Mouse (Mus musculus) heart, adult 2 months (tissue): ENCODE measurements around the gene Fam50b. TPM values are rescaled to one million over a fixed set of nuclear protein-coding genes. Genes with fewer than 3 reads are reported as not detected.
A peak's percentile ranks its signal among the peaks of the same experiment; 100 is the strongest.

Experiments
- DNase-seq, 2 experiments: peaks; one replicate each; pipeline ENCODE4 v3.0.0; 2021
- H3K27ac ChIP-seq: fragments of 200-600 bp; 2 replicates; pipeline ENCODE4 v1.8.1; 2022
- H3K27me3 ChIP-seq: fragments of 200-500 bp; 2 replicates; pipeline ENCODE4 v1.6.1; 2012; ENCODE audit warnings: mild to moderate bottlenecking, low read length, inconsistent platforms, mixed read lengths; ENCODE audit not compliant: control insufficient read depth, insufficient read depth
- H3K36me3 ChIP-seq: fragments of 200-500 bp; 2 replicates; pipeline ENCODE4 v1.6.1; 2012; ENCODE audit warnings: low read length, inconsistent platforms; ENCODE audit not compliant: control insufficient read depth, insufficient read depth
- H3K4me1 ChIP-seq: fragments of 200-500 bp; 2 replicates; pipeline ENCODE4 v1.6.1; 2011; ENCODE audit warnings: low read length; ENCODE audit not compliant: control insufficient read depth, insufficient read depth
- H3K4me3 ChIP-seq: fragments of 200-600 bp; 2 replicates; pipeline ENCODE4 v1.8.1; 2022
- H3K79me2 ChIP-seq: fragments of 200-500 bp; replicated peaks from 2 replicates; pipeline ENCODE4 v1.6.1; 2012; ENCODE audit warnings: mild to moderate bottlenecking, inconsistent platforms, low read length, moderate library complexity, mixed read lengths; ENCODE audit not compliant: control insufficient read depth, insufficient read depth
- H3K9ac ChIP-seq: fragments of 200-500 bp; 2 replicates; pipeline ENCODE4 v1.6.1; 2012; ENCODE audit warnings: low read depth, mild to moderate bottlenecking, control low read depth, inconsistent platforms, low read length, mixed read lengths
- CTCF ChIP-seq: fragments of 200-600 bp; IDR thresholded peaks from 2 replicates; pipeline ENCODE4 v1.8.1; 2022; ENCODE audit warnings: antibody characterized with exemption, mild to moderate bottlenecking, moderate library complexity
- EP300 ChIP-seq: fragments of 200-500 bp; IDR thresholded peaks from 2 replicates; pipeline ENCODE4 v1.6.1; 2011; ENCODE audit warnings: low read depth, low read length, control low read depth; ENCODE audit not compliant: insufficient read depth
- POLR2A ChIP-seq: fragments of 200-500 bp; IDR thresholded peaks from 2 replicates; pipeline ENCODE4 v1.6.1; 2011; ENCODE audit warnings: mild to moderate bottlenecking, low read depth, low read length, control low read depth; ENCODE audit not compliant: insufficient read depth
- WGBS: fragments of 180-500 bp; shearing (Covaris S2); methylation state at CpG from one replicate; pipeline ENCODE4 v1.1.7; 2018; 5-methylcytosine and 5-hydroxymethylcytosine counted together
- intact Hi-C: fragments of 180-260 bp; cut with DNase I; formaldehyde crosslinking; loops from one replicate; pipeline ENCODE4 v1.15.1; 2025
- polyA plus RNA-seq: library from polyadenylated mRNA; depleted of rRNA; stranded (reverse); fragments of >200 nt; gene quantifications from 2 replicates; pipeline ENCODE4 v1.2.3, GENCODE M21; 2012
- total RNA-seq, 2 experiments: library from RNA; stranded (reverse); gene quantifications; 2 replicates each; pipeline ENCODE4 v1.2.3; 2021

The Fam50b gene
- total and polyA plus RNA-seq, 3 experiments: not detected

GRCm38 (mm10) chr13:34700630-34701029 is 34.0 kb upstream of the Fam50b start:
- no peaks in the 10 kb centered on the region for H3K4me1 ChIP-seq
- no peaks in the 10 kb centered on the region for H3K27me3 ChIP-seq
- TF ChIP-seq POLR2A: no peak
- no peak for TF ChIP-seq EP300
- TF ChIP-seq CTCF: no peak
- H3K9ac ChIP-seq: no peak overlapping the region
- H3K27ac ChIP-seq: no peak overlapping the region
- DNase-seq: no peak
- 59% methylated on average over 1 of the region's 1 CpGs for WGBS
- no peaks in the 10 kb centered on the region for H3K36me3 ChIP-seq
- intact Hi-C loops: no loop called here
- no peaks in the 10 kb centered on the region for H3K79me2 ChIP-seq
- no peak overlapping the region for H3K4me3 ChIP-seq

- DNase-seq: no peak
- no peak overlapping the region for H3K9ac ChIP-seq
- no peak overlapping the region for H3K27ac ChIP-seq
- intact Hi-C loops: no loop called here
- 45% methylated on average over 2 of the region's 2 CpGs for WGBS
- TF ChIP-seq CTCF (no peak), EP300 (no peak)
- H3K4me1 ChIP-seq: no peaks in the 10 kb centered on the region
- H3K36me3 ChIP-seq: no peaks in the 10 kb centered on the region
- H3K4me3 ChIP-seq: no peak overlapping the region
- no peaks in the 10 kb centered on the region for H3K79me2 ChIP-seq
- no peaks in the 10 kb centered on the region for H3K27me3 ChIP-seq
These were observed 31.3 kb upstream of the Fam50b start for GRCm38 (mm10) chr13:34703301-34703700.

GRCm38 (mm10) chr13:34703795-34704194 is 30.9 kb upstream of the Fam50b start:
- intact Hi-C loops: no loop called here
- no peaks in the 10 kb centered on the region for H3K79me2 ChIP-seq
- TF ChIP-seq POLR2A (no peak), CTCF (no peak), EP300 (no peak)
- no peaks in the 10 kb centered on the region for H3K36me3 ChIP-seq
- no peak overlapping the region for H3K4me3 ChIP-seq
- WGBS: 73% methylated on average over 1 of the region's 1 CpGs
- H3K27ac ChIP-seq: no peak overlapping the region
- H3K27me3 ChIP-seq: no peaks in the 10 kb centered on the region
- no peaks in the 10 kb centered on the region; the same call in 1 of the 2 replicates for H3K4me1 ChIP-seq
- DNase-seq: no peak
- no peak overlapping the region for H3K9ac ChIP-seq

GRCm38 (mm10) chr13:34704835-34705234 is 29.8 kb upstream of the Fam50b start:
- intact Hi-C loops: loop anchor here (5.0 kb wide), 1 partner anchor 53 kb away; the partner anchor contains the start of gene Pxdc1
- H3K27ac ChIP-seq: no peak overlapping the region
- H3K27me3 ChIP-seq: no peaks in the 10 kb centered on the region
- peaks cover 4% of the 10 kb centered on the region for H3K4me1 ChIP-seq
- no peak overlapping the region for H3K9ac ChIP-seq
- H3K4me3 ChIP-seq: no peak overlapping the region
- TF ChIP-seq CTCF (no peak), POLR2A (no peak), EP300 (no peak)
- no peaks in the 10 kb centered on the region for H3K36me3 ChIP-seq
- no peak for DNase-seq
- WGBS: 90% methylated on average over 3 of the region's 3 CpGs
- no peaks in the 10 kb centered on the region for H3K79me2 ChIP-seq

- WGBS: 17% methylated on average over 3 of the region's 3 CpGs
- Histone ChIP-seq H3K4me1 (peaks cover 4% of the 10 kb centered on the region), H3K4me3 (no peak overlapping the region), H3K9ac (no peak overlapping the region), H3K36me3 (no peaks in the 10 kb centered on the region), H3K27me3 (no peaks in the 10 kb centered on the region), H3K79me2 (no peaks in the 10 kb centered on the region), H3K27ac (peak overlapping the region; percentile 50)
- DNase-seq: peak; percentile 77 to 88
- intact Hi-C loops: loop anchor here (1.0 to 5.0 kb wide), 3 partner anchors 16 to 76 kb away; partner anchors contain the start of gene Pxdc1
- TF ChIP-seq EP300 (peak; percentile 67; the same call in 1 of the 2 replicates), POLR2A (peak; percentile 29; the same call in 1 of the 2 replicates), CTCF (no peak)
These were observed 25.7 kb upstream of the Fam50b start for GRCm38 (mm10) chr13:34708955-34709354.

GRCm38 (mm10) chr13:34709566-34709965 is 25.1 kb upstream of the Fam50b start:
- H3K79me2 ChIP-seq: no peaks in the 10 kb centered on the region
- no peaks in the 10 kb centered on the region for H3K27me3 ChIP-seq
- intact Hi-C loops: loop anchor here (1.0 to 5.0 kb wide), 3 partner anchors 16 to 75 kb away; partner anchors contain the start of gene Pxdc1
- DNase-seq: no peak
- H3K4me3 ChIP-seq: no peak overlapping the region
- H3K4me1 ChIP-seq: peaks cover 4% of the 10 kb centered on the region
- TF ChIP-seq EP300 (no peak), CTCF (no peak), POLR2A (no peak)
- H3K36me3 ChIP-seq: no peaks in the 10 kb centered on the region
- peak overlapping the region; percentile 40 for H3K27ac ChIP-seq
- 80% methylated on average over 4 of the region's 4 CpGs for WGBS
- no peak overlapping the region for H3K9ac ChIP-seq
